Mouse (Mus musculus) heart, embryonic 14.5 days (tissue): ENCODE results near the gene Mmrn1. TPM values are rescaled to one million over a fixed set of nuclear protein-coding genes. Genes with fewer than 3 reads are reported as not detected.
"Not testable (repeated sequence)": the region's sequence is repeated elsewhere in the genome, so short reads cannot be mapped to it uniquely, and the experiment has no call there.

Experiments
- ATAC-seq: fragments of 200-750 bp; cut with Nextera tagmentation; 2 replicates; pipeline ENCODE4 v1.8.0; 2017; ENCODE audit warnings: low read depth, moderate TSS enrichment; ENCODE audit not compliant: insufficient number of reproducible peaks, insufficient read depth, low FRiP score
- H3K27ac ChIP-seq, 2 experiments: fragments of 200-500 bp in 1 of 2; fragments of 300-500 bp in 1 of 2; sonication (generic) in 1 of 2; replicated peaks in 1 of 2; 2 replicates each; pipeline ENCODE4 v1.5.1; 2012 to 2014; ENCODE audit warnings: low read depth in 2 of 2, low read length in 2 of 2, control low read depth in 1 of 2, mild to moderate bottlenecking in 1 of 2, mixed read lengths in 1 of 2; ENCODE audit not compliant: control insufficient read depth in 1 of 2, insufficient read depth in 1 of 2
- H3K27me3 ChIP-seq: fragments of 300-500 bp; sonication (generic); 2 replicates; pipeline ENCODE4 v1.6.1; 2014; ENCODE audit warnings: mild to moderate bottlenecking, low read length, control low read depth; ENCODE audit not compliant: control insufficient read depth, insufficient read depth
- H3K36me3 ChIP-seq: fragments of 300-500 bp; sonication (generic); 2 replicates; pipeline ENCODE4 v1.6.1; 2014; ENCODE audit warnings: mild to moderate bottlenecking, control low read depth, low read length, mixed read lengths; ENCODE audit not compliant: control insufficient read depth, insufficient read depth
- H3K4me1 ChIP-seq, 2 experiments: fragments of 200-500 bp in 1 of 2; fragments of 300-500 bp in 1 of 2; sonication (generic) in 1 of 2; 2 replicates each; pipeline ENCODE4 v1.6.1; 2012 to 2014; ENCODE audit warnings: low read length in 2 of 2, control low read depth in 1 of 2, mixed read lengths in 1 of 2; ENCODE audit not compliant: control insufficient read depth in 2 of 2, insufficient read depth in 2 of 2
- H3K4me2 ChIP-seq: fragments of 300-500 bp; sonication (generic); 2 replicates; pipeline ENCODE4 v1.6.1; 2014; ENCODE audit warnings: mild to moderate bottlenecking, low read length
- H3K4me3 ChIP-seq, 2 experiments: fragments of 200-500 bp in 1 of 2; fragments of 300-500 bp in 1 of 2; sonication (generic) in 1 of 2; 2 replicates each; pipeline ENCODE4 v1.5.1; 2012 to 2014; ENCODE audit warnings: low read length in 2 of 2, mild to moderate bottlenecking in 2 of 2, control low read depth in 1 of 2, low read depth in 1 of 2, moderate library complexity in 1 of 2; ENCODE audit not compliant: control insufficient read depth in 1 of 2, insufficient read depth in 1 of 2
- H3K9ac ChIP-seq: fragments of 300-500 bp; sonication (generic); 2 replicates; pipeline ENCODE4 v1.6.1; 2014; ENCODE audit warnings: mild to moderate bottlenecking, low read length
- H3K9me3 ChIP-seq: fragments of 300-500 bp; sonication (generic); 2 replicates; pipeline ENCODE4 v1.6.1; 2016; ENCODE audit warnings: low read length, control low read depth; ENCODE audit not compliant: control insufficient read depth
- WGBS: fragments of 180-500 bp; shearing (Covaris S2); extraction: QIAGEN DNeasy Blood & Tissue Kit; methylation state at CpG from one replicate; pipeline ENCODE4 v1.1.7; 2014; 5-methylcytosine and 5-hydroxymethylcytosine counted together
- polyA plus RNA-seq: library from polyadenylated mRNA; unstranded; fragments of >200 nt; fragmentation: Nextera tagmentation; extraction: Ambion mirVana; gene quantifications from 2 replicates; pipeline ENCODE4 v1.2.1, GENCODE M21; 2014

Gene Mmrn1
- polyA plus RNA-seq, result 3.6 and 4.9 TPM in 2 replicates

DNA sequence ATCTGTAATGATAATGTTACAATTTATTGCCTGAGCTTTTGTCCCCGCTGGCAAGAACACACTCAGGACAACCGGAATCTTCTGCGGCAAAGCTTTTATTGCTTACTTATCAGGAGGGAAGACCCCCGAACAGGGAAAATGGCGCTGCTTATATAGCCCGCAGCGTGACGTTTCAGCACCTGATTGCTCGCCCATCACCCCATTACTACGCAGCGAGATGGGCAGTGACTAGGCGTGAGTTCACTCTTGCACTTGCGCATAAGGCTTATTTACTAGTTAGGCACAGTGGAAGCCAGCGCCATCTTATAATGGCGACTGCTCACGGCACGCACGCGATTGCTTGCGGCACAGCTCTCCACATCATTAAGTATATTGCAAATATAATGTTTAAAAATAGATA lies at the start of gene Mmrn1:
Gene Mmrn1, plus strand, starts transcription at position 301 of the 400 bp plus-strand sequence.
- H3K4me1 ChIP-seq, H3K9me3 ChIP-seq, H3K9ac ChIP-seq, H3K27ac ChIP-seq, H3K4me2 ChIP-seq, H3K27me3 ChIP-seq, H3K4me3 ChIP-seq, H3K36me3 ChIP-seq, ATAC-seq: not testable (repeated sequence)
- 94% methylated on average over 20 of the region's 20 CpGs for WGBS

GRCm38 (mm10) chr6:60880362-60880761 lies 44.4 kb upstream of the Mmrn1 start:
- H3K4me1 ChIP-seq, result no peaks in the 10 kb centered on the region
- 81% methylated on average over 7 of the region's 7 CpGs for WGBS
- H3K4me3 ChIP-seq, result no peak overlapping the region
- no peaks in the 10 kb centered on the region for H3K27me3 ChIP-seq
- H3K4me2 ChIP-seq, result no peak overlapping the region
- no peaks in the 10 kb centered on the region for H3K9me3 ChIP-seq
- H3K36me3 ChIP-seq, result no peaks in the 10 kb centered on the region
- ATAC-seq, result no peak
- no peak overlapping the region for H3K27ac ChIP-seq
- H3K9ac ChIP-seq, result no peak overlapping the region

- H3K9ac ChIP-seq, result no peak overlapping the region
- H3K27me3 ChIP-seq, result no peaks in the 10 kb centered on the region
- WGBS, result 61% methylated on average over 2 of the region's 2 CpGs
- no peak overlapping the region for H3K4me2 ChIP-seq
- no peak overlapping the region for H3K27ac ChIP-seq
- no peaks in the 10 kb centered on the region for H3K4me1 ChIP-seq
- no peak for ATAC-seq
- no peaks in the 10 kb centered on the region for H3K9me3 ChIP-seq
- no peaks in the 10 kb centered on the region for H3K36me3 ChIP-seq
- H3K4me3 ChIP-seq, result no peak overlapping the region
Observed at GRCm38 (mm10) chr6:60881534-60881933, 43.2 kb upstream of the Mmrn1 start.

DNA sequence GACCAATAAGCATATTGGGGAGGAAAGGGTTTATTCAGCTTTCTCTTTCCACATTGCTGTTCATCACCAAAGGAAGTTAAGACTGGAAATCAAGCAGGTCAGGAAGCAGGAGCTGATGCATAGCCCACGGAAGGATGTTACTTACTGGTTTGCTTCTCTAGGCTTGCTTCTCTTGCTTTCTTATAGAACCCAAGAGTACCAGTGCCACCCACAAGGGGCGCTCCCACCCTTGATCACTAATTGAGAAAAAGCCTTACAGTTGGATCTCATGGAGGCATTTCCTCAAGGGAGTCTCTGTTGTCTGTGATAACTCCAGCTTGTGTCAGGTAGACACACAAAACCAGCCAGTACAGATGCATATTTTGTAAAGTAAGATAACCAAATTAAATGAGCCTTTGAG lies 17.5 kb upstream of the Mmrn1 start:
- 66% methylated on average over 2 of the region's 2 CpGs for WGBS
- no peak overlapping the region for H3K4me2 ChIP-seq
- no peak overlapping the region for H3K27ac ChIP-seq
- ATAC-seq, result no peak
- H3K4me3 ChIP-seq, result no peak overlapping the region
- no peaks in the 10 kb centered on the region for H3K9me3 ChIP-seq
- no peaks in the 10 kb centered on the region for H3K36me3 ChIP-seq
- H3K4me1 ChIP-seq, result no peaks in the 10 kb centered on the region
- no peaks in the 10 kb centered on the region for H3K27me3 ChIP-seq
- H3K9ac ChIP-seq, result no peak overlapping the region

DNA sequence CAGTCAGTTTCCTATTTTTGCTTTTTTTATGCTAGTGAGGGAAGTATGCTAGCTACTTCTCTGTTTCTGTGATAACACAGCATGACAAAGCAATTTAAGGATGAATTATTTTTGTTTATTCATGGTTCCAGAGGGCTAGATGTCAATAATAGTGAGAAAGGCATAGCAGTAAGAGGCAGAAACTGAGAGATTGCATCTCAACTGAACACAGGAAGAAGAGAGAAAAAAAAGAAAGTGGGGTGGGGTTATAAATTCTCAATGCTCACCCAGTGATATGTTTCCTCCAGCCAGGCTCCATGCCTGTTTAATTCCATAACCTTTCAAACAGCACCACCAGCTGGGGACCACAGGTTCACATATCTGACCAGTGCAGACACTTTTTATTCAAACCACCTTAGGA lies 6.6 kb downstream of the Mmrn1 start:
- no peak overlapping the region for H3K4me3 ChIP-seq
- H3K27ac ChIP-seq, result no peak overlapping the region
- no peaks in the 10 kb centered on the region; a peak in 1 of 4 replicates for H3K4me1 ChIP-seq
- H3K27me3 ChIP-seq, result no peaks in the 10 kb centered on the region
- no peaks in the 10 kb centered on the region for H3K9me3 ChIP-seq
- H3K36me3 ChIP-seq, result no peaks in the 10 kb centered on the region
- H3K9ac ChIP-seq, result no peak overlapping the region
- no peak for ATAC-seq
- no peak overlapping the region for H3K4me2 ChIP-seq

DNA sequence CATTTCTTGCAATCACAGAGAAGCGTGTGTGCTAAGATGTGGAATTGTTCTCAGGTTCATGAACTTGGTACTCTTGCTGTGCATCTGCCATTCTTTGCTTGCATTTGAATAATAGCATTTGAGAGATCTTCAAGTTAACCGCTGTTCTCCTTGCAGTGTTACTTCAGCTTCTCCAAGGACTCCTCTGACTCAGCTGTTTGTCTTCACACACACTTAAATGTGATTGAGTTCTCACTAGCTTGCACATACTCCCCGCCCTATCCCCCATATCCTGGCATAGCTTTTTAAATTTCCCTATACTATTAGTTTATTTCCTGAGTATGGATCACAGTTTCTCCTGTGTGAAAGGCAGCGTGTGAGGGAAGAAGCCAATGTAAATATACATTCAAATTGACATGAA lies 10.1 kb downstream of the Mmrn1 start:
- H3K9ac ChIP-seq, result no peak overlapping the region
- H3K4me2 ChIP-seq, result no peak overlapping the region
- ATAC-seq, result no peak
- no peak overlapping the region for H3K27ac ChIP-seq
- 62% methylated on average over 4 of the region's 4 CpGs for WGBS
- no peaks in the 10 kb centered on the region for H3K27me3 ChIP-seq
- H3K4me1 ChIP-seq, result no peaks in the 10 kb centered on the region; a peak in 1 of 4 replicates
- no peaks in the 10 kb centered on the region for H3K36me3 ChIP-seq
- H3K9me3 ChIP-seq, result no peaks in the 10 kb centered on the region
- no peak overlapping the region for H3K4me3 ChIP-seq

- Histone ChIP-seq H3K27ac (no peak overlapping the region), H3K36me3 (no peaks in the 10 kb centered on the region), H3K9ac (no peak overlapping the region), H3K27me3 (no peaks in the 10 kb centered on the region), H3K9me3 (no peaks in the 10 kb centered on the region), H3K4me2 (no peak overlapping the region), H3K4me3 (no peak overlapping the region), H3K4me1 (no peaks in the 10 kb centered on the region; a peak in 1 of 4 replicates)
- no peak for ATAC-seq
- WGBS, result 30% methylated on average over 4 of the region's 4 CpGs
Observed at GRCm38 (mm10) chr6:60935448-60936130, 10.8 kb downstream of the Mmrn1 start.

DNA sequence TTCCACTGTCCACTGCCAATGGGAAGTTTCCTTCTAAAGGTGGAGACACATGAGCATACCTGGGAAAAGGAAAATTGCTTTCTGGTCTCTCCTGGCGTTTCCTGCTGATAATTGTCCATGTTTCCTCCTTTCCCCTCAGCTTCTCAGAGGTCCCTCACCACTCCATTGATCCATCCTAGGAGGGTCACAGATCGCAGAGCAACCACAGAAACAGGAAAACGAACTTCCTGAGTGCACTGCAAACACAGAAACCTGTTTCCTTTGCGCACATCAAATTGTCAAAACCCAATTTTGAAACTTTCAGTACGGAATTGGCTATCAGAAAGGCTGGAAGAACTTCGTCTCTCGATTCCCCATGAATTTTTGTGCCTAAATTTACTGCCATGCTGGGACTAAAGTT lies 19.4 kb downstream of the Mmrn1 start:
- H3K36me3 ChIP-seq, result no peaks in the 10 kb centered on the region
- H3K4me1 ChIP-seq, result no peaks in the 10 kb centered on the region
- H3K4me3 ChIP-seq, result no peak overlapping the region
- no peak overlapping the region for H3K4me2 ChIP-seq
- H3K9me3 ChIP-seq, result no peaks in the 10 kb centered on the region
- no peak for ATAC-seq
- WGBS, result 63% methylated on average over 7 of the region's 7 CpGs
- no peak overlapping the region for H3K9ac ChIP-seq
- H3K27me3 ChIP-seq, result no peaks in the 10 kb centered on the region
- H3K27ac ChIP-seq, result no peak overlapping the region
